Mouse (Mus musculus): ENCODE data around the gene Catsperb. TPM values are rescaled to one million over a fixed set of nuclear protein-coding genes. Genes with fewer than 3 reads are reported as not detected.
"Not testable (repeated sequence)": the region's sequence is repeated elsewhere in the genome, so short reads cannot be mapped to it uniquely, and the experiment has no call there.

The Catsperb gene
- polyA plus RNA-seq (2012; rRNA removed) = not detected in 2 replicates

GRCm38 (mm10) chr12:101404353-101404752 is at the start of gene Catsperb:
Gene Catsperb, plus strand, starts transcription at chr12:101404653.
- not testable (repeated sequence) for DNase-seq (ENCODE audit: low read depth, low spot score)
- 91% methylated on average over 1 of the region's 1 CpGs for WGBS

DNA sequence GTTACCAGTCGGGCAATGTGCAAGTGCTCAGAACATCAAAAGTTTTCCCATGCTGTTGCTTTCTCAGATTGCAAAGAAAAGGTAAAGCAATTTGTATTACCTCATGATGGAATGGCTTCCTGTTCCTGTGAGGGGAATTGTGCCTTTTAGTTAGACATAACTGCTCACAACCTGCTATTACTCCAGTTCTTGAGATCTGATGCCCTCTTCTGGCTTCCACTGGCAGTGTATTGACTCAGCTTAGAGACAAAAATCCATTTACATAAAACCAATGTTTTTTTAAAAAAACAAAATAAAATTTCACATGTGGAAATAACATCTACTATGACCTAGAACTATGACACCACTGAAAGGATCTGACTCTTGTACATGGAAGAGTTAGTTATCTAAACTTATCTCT is 43.0 kb upstream of the Catsperb start:
- DNase-seq (ENCODE audit: low read depth, low spot score) = not testable (repeated sequence)
- WGBS = 80% methylated on average over 1 of the region's 1 CpGs

- WGBS = 43% methylated on average over 1 of the region's 1 CpGs
- not testable (repeated sequence) for DNase-seq (ENCODE audit: low read depth, low spot score)
Measured at GRCm38 (mm10) chr12:101381460-101381859, 23.0 kb upstream of the Catsperb start.

- WGBS = 63% methylated on average over 1 of the region's 1 CpGs
- no peak for DNase-seq (ENCODE audit: low read depth, low spot score)
Measured at GRCm38 (mm10) chr12:101426131-101426530, 21.7 kb downstream of the Catsperb start.

DNA sequence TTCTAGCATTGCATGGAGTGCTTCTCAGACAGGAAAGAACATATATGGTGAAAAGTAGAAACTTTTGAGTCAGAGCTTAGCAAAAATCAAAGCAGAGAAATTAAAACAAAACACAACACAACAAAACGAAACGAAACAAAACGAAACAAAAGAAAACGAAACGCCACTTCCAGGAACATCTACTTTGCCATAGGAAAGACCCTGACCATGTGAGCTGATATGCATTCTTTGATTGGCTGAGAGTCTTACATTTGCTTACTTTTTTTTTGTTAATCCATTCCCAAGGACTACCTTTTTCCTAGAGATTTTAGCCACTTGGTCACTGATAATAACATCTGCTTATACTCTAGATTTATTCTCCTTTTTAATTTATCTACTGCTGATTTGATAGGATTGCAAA is 57.6 kb downstream of the Catsperb start:
- DNase-seq (ENCODE audit: low read depth, low spot score) = no peak
- 92% methylated on average over 5 of the region's 5 CpGs for WGBS

DNA sequence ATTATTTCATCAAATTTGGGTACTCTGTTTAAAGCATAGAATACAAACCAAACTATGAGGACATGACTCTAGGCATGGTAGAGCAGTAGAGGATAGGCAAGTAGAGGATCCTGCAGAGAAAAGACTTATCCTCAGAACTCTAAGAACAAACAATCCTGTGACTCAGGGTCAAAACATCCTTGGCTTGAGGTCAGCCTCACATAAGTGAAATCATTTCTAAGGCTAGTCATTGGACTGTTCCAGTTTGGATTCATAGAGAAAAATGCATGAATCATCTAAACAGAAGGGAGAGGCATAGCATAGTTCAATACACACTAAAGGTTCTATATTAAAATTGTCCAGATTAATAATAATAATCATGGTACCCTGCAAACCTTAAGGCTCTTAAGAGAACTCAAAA is 79.1 kb downstream of the Catsperb start:
- DNase-seq (ENCODE audit: low read depth, low spot score) = no peak

DNA sequence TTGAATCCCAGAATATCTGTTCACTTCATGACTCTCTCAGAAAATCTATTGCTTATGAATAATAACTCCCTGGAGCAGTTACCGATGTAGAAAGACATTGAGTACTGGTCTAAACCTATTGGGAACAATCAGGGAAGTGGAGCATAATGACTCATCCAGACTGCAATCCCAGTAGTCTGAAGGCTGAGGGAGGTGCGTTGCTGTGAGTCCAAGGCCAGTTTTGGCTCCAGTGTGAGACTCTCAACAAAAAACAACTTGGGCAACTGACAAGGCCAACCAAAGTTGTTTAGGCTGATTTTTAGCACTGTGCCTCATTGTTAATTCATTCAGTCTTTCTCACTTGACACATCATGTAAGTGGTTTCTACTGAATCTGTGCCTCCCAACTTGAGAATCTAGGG is 106.9 kb downstream of the Catsperb start:
- 73% methylated on average over 2 of the region's 2 CpGs for WGBS
- DNase-seq (ENCODE audit: low read depth, low spot score) = not testable (repeated sequence)

DNA sequence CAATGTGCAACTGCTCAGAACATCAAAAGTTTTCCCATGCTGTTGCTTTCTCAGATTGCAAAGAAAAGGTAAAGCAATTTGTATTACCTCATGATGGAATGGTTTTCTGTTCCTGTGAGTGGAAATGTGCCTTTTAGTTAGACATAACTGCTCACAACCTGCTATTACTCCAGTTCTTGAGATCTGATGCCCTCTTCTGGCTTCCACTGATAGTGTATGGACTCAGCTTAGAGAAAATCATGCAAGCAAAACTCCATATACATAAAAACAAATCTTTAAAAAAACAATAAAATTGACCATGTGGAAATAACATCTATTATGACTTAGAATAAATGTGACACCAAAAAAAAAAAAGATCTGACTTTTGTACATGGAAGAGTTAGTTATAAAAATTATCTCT is 202.2 kb downstream of the Catsperb start:
- DNase-seq (ENCODE audit: low read depth, low spot score) = not testable (repeated sequence)

GRCm38 (mm10) chr12:101633137-101633536 is 228.7 kb downstream of the Catsperb start:
- WGBS = 28% methylated on average over 1 of the region's 1 CpGs
- DNase-seq (ENCODE audit: low read depth, low spot score) = peak; percentile 21

GRCm38 (mm10) chr12:101667502-101667901 is 263.0 kb downstream of the Catsperb start:
- WGBS = 74% methylated on average over 2 of the region's 2 CpGs
- DNase-seq (ENCODE audit: low read depth, low spot score) = peak; percentile 4

Data from large intestine, adult 2 months (tissue).